Mouse (Mus musculus) megakaryocyte-erythroid progenitor cell, adult 5-6 weeks (primary cell): ENCODE data around the gene Wdr49. TPM values are rescaled to one million over a fixed set of nuclear protein-coding genes. Genes with fewer than 3 reads are reported as not detected.

ENCODE experiments used
- ATAC-seq: replicated peaks from 2 replicates; pipeline ENCODE4 v1.8.0; 2016; ENCODE audit warnings: mild to moderate bottlenecking, inconsistent platforms; ENCODE audit not compliant: severe bottlenecking, poor library complexity, low FRiP score, low TSS enrichment
- total RNA-seq, 2 experiments: library from RNA; stranded (forward) in 1 of 2; stranded (reverse) in 1 of 2; fragments of 200-1000, 215-1000 nt in 1 of 2; fragments of >200 nt in 1 of 2; fragmentation: Nextera tagmentation in 1 of 2; gene quantifications; 2 replicates each; pipeline ENCODE4 v1.2.3; 2014 to 2017

The Wdr49 gene
- total RNA-seq (2014; fragmentation: Nextera tagmentation) (not detected in 2 replicates), total RNA-seq (2017) (not detected in 2 replicates)

DNA sequence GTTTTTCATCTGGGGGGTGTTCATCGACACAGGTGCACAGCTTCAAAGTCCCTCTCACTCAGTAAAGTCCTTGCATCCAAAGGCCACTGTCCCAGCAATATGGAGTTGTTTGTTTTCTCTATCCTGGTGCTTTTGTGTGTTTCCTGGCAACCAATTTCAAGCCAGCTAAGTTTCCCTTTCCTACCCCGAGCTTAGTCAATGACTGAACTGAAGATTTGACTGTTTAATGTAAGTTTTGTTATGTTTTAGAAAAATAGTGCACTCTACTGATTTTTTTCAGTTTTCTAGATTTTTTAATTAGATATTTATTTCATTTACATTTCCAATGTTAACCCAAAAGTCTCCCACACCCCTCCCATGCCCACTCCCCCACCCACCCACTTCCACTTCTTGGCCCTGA is at the start of gene Wdr49:
Wdr49 (minus strand) TSS at position 101 of the 400 bp plus-strand sequence.
- ATAC-seq = no peak

DNA sequence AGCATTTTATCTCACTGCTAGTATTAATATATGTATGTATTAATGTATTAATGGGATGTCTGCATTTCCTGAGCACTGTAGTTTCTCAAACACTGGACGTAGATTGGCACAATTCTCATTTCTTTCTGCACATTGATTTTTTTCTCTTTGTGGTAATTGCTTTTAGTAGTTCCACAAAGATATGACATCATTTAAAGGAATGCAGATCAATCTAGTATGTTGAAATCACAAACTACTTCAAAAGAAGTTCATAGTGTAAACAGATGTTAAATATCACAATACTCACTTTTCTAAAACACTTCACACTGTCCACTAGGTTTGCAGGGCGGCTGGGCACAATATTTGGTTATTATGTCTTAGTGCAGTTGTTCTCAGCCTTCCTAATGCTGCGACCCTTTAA is 49.1 kb upstream of the Wdr49 start:
- no peak for ATAC-seq

GRCm38 (mm10) chr3:75522527-75522926 is 40.6 kb upstream of the Wdr49 start:
- ATAC-seq = no peak

- ATAC-seq = no peak
Observed at GRCm38 (mm10) chr3:75521314-75521713, 39.4 kb upstream of the Wdr49 start.

GRCm38 (mm10) chr3:75517631-75518250 is 35.8 kb upstream of the Wdr49 start:
- ATAC-seq = peak; percentile 97

DNA sequence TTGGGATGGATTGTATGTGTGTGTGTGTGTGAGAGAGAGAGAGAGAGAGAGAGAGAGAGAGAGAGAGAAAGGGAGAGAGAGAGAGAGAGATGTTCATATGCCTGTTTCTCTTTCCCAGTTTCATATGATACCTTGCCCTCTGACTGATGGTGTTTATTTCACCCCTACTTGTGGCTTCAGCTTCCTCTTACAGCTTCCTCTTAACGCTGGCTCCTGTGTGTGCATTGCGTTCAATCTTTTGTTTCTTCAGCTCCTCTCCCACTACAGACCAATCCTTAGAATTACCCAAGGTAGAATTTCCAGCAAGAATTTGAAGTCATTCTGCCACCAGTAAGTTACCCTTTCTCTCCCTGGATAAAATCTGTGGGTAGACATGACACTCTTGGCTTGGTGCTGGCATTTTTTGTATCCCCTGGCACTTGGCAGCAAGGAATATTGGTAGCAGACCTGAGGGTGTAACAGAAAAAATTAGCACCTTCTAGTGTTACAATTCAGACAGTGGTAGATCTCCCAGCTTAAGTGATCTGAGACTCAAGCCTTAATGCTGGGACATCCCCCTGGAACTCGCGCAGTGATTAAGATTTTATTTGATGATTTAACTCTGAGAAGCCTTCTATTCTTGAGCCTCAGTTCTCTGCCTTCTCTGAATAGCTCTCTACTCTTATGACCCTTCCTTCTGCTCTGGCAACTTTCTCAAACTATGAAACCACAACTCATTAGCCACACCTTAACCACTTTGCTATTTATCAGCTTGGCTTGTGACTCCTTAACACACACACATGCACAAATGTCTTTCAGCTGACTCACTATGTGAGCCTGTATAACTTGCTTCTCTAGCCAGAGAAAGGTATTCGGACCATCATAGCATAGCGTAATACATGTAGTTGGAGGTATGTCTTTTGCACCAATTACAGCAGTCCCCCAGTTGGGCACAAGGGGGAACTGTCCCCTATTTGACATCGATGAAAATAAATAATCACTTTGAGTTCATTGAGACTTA is 17.3 kb upstream of the Wdr49 start:
- ATAC-seq = peak; percentile 79

GRCm38 (mm10) chr3:75492913-75493312 is 11.0 kb upstream of the Wdr49 start:
- ATAC-seq = no peak

DNA sequence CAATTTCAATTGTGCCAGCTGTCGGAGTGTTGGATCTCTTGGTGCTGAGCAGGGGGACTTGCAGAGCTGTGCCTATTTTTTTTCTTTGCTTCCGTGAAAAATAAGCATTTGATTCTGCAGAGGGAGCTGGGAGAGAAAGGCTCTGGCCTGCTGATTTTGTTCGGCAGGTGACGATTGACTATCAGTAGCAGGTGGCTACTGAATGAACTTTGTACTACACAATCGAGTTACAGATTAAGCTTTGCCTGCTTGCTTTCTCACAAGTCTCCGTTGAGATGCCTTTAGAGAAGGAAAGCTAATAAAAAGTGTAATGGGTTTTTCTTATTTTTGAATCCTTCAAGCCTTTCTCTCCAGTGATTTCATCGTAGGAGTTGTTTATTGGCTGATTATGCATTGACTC is 6.8 kb downstream of the Wdr49 start:
- ATAC-seq = no peak

- no peak for ATAC-seq
Observed at GRCm38 (mm10) chr3:75474657-75475056, 7.3 kb downstream of the Wdr49 start.

DNA sequence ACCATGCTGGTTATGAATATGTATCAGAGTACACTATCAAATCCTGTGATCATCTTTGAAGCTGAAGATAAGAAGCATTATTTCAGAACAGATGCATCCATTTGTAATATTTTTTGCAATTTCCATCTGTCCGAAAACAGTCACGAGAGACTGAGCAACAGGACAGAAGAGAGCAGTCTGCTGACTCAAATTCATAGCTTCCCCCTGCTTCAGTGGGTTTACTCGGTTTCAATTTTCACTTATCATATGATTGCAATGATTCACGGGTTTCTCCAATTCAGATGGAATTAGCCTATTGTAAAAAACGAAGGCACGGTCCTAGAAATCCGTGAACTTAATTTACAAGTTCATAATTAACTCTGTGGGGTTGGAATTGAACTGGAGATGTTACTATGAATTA is 13.8 kb downstream of the Wdr49 start:
- no peak for ATAC-seq

GRCm38 (mm10) chr3:75430564-75431181 is 51.3 kb downstream of the Wdr49 start:
- ATAC-seq = no peak

DNA sequence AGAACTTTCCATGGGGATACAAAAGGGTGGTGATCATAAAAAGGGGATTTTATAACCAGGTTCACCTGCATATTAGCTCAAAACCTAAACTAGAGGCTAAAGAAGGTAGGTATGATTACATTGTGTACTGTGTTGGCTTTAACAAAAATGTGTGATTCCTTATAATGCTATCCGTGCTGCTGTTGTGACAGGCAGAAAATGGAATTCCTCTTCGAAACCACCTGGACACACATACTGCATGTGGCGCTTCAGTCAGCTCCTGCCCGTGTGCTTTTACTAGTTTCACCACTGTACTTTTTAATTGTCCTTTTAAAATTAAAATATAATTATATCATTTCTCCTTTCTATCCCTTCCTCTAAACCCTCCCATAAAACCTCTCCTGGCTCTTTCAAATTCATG is 86.0 kb downstream of the Wdr49 start:
- no peak for ATAC-seq

GRCm38 (mm10) chr3:75395121-75395895 is 86.6 kb downstream of the Wdr49 start:
- no peak for ATAC-seq

DNA sequence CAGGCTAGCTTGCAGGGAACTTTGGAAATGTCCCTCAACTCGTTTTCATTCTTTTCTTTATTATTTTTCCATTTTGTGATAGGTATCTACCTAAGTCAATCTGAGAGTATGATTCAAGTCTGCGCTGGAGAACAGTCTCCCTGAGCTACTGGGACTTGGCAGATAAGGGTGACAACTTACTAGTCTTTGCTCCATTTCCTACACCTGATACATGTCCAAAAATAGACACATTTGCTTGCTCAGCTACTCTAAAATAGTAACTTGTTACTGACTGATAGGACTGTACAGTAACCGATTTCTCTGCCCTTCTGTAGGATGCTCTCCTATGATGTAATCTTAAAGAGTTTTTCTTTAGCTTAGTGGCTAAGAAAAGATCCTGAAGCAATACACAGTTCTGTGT is 87.5 kb downstream of the Wdr49 start:
- ATAC-seq = no peak

DNA sequence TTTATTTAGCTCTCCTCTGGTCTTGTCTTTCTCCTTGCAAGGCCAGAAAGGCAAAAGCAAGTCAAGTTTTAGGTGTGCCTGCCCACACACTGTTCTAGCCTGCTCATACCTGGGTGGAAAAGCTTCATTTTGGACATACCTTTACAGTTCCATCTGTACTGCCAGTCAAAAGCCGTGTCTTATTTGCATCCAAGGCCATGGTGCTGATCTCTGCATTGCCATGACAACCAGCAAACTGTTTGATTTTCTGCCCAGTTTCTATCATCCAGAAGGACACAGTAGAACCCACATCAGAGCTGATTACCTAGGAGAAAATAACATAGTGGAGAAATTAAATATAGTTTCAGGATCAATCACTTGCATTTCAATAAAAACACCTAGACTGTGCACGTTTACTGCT is 100.2 kb downstream of the Wdr49 start:
- no peak for ATAC-seq

DNA sequence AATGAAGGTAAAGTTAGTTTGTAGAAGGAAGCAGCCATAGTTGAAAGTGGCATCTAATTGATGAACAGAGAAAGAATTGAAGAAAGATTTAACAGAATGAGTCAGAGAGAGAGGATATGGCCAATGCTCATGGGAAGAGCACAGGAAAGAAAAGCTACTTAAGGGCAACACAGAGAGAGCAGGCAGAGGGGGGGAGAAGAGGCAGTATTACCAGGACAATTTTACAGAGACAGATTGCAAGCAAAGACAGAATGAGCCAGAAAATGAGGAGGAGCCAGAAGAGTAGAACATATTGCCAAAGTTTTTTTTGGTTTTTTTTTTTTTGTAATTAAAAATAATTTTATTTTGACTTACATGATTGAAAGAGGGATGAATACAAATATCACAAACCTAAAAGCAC is 128.0 kb downstream of the Wdr49 start:
- no peak for ATAC-seq

- ATAC-seq = no peak
Observed at GRCm38 (mm10) chr3:75337196-75337595, 144.8 kb downstream of the Wdr49 start.

GRCm38 (mm10) chr3:75320999-75321398 is 161.0 kb downstream of the Wdr49 start:
- no peak for ATAC-seq

DNA sequence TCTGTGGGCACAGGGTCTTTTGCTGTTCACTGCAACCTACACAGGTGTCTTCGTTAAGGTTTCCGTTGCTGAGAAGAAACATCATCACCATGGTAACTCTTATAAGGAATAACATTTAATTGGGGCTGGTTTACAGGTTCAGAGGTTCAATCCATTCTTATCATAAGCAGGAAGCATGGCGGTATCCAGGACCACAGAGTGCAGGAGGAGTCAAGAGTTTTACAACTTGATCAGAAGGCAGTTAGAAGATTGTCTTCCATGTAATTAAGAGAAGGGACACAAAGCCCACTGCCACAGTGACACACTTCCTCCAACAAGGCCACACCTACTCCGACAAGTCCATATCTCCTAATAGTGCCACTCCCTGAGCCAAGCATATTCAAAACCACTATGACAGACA is 173.1 kb downstream of the Wdr49 start:
- peak; percentile 43; the same call in 1 of the 2 replicates for ATAC-seq
